Mouse (Mus musculus) adrenal gland, postnatal 25 days (tissue): ENCODE measurements around the gene Glrp1. TPM values are rescaled to one million over a fixed set of nuclear protein-coding genes. Genes with fewer than 3 reads are reported as not detected.

Experiments
- DNase-seq: peaks from one replicate; pipeline ENCODE4 v3.0.0; 2021; ENCODE audit warnings: mixed read lengths
- total RNA-seq: library from RNA; stranded (reverse); gene quantifications from 2 replicates; pipeline ENCODE4 v1.2.3, GENCODE M21; 2021

Glrp1 gene
- total RNA-seq, 1 experiment from 2014 or later: not detected

DNA sequence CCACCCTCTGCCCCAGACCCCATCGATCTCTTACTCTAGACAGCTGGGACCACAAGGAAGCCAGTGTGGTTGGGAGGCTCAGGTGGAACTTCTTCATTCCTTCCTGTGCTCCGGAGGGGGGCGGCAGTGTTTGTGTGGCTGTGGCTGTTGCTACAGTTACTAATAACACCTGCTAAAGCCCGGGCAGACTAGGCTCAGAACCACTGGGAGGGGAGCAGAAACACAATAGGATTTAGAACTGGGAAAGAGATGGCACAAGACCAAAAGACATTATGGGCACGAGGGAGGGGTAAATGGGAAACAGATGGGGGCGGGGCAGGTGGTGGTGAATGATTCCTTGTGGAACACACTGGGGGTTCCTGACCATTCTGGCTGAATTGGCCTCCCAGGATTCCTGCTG lies 47.4 kb downstream of the Glrp1 start:
- DNase-seq: no peak

DNA sequence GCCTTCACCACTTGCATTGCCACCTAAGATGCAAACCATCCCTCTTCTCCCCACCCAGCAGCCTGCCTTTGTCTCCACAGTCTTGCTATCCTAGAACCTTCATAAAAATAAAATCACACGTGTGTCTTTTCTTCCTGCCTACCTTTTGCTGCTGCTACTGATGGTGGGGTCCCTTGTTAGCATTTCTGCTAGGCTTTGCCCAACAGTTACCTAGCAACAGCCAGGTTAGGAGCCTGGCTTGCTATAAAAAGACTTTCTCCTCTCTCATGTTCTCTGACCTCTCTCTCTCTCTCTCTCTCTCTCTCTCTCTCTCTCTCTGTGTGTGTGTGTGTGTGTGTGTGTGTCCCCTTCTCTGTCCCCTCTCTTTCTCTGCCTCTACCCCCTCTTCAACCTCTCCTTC lies 48.8 kb downstream of the Glrp1 start:
- no peak for DNase-seq

DNA sequence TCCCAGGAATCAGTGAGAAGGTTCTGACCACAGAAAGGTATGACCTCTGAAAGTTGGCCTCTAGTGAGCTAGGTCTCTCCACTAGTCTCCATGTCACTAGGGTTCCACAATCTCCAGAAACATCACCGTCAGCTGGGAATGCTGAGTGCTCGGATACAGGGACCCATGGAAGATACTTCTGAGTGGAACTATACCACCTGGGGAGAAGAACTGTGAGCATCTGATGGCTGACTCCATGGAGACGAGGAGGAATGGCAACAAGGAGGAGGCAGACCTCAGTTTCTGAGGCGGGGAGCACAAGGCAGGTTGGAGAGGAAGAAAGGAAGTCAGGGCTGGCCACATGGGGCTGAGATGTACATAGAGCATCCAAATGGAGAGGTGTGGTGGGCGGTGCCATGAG lies 50.2 kb downstream of the Glrp1 start:
- DNase-seq: no peak

DNA sequence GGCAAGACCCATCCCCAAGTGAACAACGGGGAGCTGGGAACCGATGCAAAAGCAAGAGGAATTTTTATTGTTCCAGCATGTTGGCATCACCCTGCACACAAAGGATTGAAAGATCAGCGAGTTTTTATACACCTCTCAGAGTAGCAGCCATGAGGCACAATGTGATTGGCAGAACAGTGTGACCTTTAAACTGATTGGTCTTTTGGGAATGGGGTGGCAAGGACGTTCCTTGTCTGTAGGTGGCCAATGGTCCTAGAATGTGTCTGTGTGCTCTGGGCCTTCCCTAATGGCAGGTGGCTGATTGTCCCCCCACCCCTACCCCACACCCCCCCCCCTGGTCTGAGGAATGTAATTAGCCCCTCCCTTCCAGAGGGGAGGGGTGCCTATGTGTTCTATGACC lies 50.7 kb downstream of the Glrp1 start:
- DNase-seq: no peak

DNA sequence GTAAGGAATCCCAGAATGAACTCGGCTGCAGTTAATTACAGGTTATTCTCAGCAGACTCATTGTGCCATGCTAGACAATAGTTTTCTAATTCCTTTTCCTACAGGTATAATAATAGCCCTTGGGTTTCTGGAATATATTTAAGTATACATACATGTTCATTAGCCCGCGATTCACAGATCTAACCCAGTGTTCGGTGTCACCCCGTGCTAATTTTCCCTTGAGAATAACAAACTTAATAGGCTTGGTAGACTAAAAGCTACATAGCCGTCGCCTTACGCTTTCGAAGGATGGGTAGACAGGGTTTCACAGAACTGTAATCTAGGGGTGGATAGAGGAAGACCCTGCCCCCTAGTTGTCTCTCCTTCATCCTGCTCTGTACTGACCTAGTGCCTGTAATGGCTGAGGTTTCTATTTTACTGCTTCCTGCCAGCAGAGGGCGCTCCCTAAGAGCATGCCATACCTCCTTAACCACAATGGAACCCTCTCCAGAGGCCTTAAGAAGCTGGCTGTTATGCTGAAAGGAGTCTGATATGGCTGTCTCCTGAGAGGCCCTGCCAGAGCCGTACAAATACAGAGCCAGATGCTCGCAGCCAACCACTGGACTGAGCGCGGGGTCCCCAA lies 53.3 kb downstream of the Glrp1 start:
- DNase-seq: peak; percentile 72

DNA sequence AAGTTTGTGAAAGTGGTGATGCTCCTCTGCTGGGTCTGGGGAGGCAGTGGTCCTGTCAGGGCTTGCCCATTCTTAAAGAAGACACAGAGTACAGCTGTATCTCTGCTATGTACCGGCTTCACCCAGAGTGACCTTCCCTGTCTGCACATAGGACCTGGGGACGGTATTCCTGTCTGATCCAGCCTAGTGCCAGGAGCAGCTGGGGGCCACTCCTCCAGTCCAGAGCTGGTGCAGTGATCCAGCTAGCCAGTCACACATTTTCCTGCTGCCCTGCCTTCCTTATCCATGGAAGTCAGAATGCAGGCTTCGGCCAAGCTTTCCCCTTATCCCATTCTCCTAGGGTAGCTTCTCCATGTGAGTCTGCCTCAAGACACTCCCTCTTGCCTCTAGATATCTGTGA lies 54.1 kb downstream of the Glrp1 start:
- DNase-seq: no peak

DNA sequence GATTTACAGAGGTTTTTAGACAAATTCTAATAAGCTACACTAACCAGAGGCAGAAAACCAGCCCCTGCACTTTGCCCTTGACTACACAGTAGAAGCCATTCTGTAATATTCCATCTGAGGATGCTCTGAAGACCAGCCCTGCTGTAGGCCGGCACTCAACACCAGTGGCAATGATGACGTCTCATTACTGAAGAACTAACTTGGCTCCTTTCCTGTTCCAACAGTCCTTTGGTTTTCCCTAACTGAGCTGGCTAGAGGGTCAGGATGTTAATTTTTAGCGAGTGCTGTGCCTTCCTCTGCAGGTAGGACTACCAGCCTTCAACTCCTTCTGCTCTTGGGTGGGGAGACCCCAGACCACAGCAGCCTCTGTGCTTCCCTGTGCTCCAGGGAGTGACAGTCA lies 55.2 kb downstream of the Glrp1 start:
- DNase-seq: no peak

DNA sequence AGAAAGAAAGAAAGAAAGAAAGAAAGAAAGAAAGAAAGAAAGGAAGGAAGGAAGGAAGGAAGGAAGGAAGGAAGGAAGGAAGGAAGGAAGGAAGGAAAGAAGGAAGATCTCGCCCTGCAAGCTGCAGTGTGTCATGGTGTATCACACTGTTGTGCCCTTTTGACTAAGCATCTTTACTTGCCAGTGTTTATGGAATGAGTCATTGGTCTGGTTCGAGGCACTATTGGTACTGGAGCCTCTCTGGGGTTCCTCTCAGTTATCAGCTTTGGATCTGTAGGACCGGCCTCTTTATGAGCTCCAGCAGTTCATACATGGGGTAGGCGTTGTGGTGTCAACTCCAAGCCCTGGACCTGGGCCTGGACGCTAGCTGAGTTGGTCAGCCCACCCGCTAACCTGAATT lies 57.7 kb downstream of the Glrp1 start:
- DNase-seq: no peak

DNA sequence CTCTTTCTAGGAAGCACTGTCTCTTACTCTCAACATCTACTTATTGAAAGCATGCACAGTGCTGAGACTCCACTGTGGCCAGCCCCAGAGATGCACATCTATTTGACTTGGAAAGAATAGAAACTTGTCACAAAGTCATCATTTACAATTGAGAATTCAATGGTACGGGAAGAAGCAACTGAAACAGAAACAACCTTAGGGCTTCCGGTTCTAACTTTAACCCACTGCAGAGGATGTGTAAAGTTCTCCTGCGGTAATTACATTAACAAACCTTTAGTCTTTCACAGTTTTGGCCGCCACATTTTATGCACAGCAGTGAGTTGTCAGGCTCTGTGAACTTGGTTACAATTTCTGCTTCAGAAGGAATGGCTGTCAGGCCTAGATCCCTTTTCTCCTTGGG lies 59.2 kb downstream of the Glrp1 start:
- DNase-seq: no peak

Other genes starting within 250 kb of the Glrp1 start
- gene Hjurp, start 232.4 kb downstream of the Glrp1 start, total RNA-seq: 58.4 and 64.0 TPM in 2 replicates
- gene Trpm8, start 232.4 kb downstream of the Glrp1 start, total RNA-seq: not detected in 2 replicates
- gene Spp2, start 103.1 kb downstream of the Glrp1 start, total RNA-seq: 2.7 TPM in 1 of 2 replicates, not detected in the other
- gene Arl4c, start 192.2 kb upstream of the Glrp1 start, total RNA-seq: 11.0 and 12.0 TPM in 2 replicates